Mouse (Mus musculus) heart, postnatal 10 days (tissue): Measurements from ENCODE around the gene Creld2. TPM values are rescaled to one million over a fixed set of nuclear protein-coding genes. Genes with fewer than 3 reads are reported as not detected.

Experiments used
- DNase-seq, 2 experiments: peaks; one replicate each; pipeline ENCODE4 v3.0.0; 2021
- intact Hi-C: fragments of 180-260 bp; cut with DNase I; formaldehyde crosslinking; loops from one replicate; pipeline ENCODE4 v1.15.1; 2025
- total RNA-seq, 2 experiments: library from RNA; stranded (reverse); gene quantifications; 2 replicates each; pipeline ENCODE4 v1.2.3; 2021

Creld2 gene
- total RNA-seq, 2 experiments from 2014 or later, result 16.8 to 20.3 TPM

DNA sequence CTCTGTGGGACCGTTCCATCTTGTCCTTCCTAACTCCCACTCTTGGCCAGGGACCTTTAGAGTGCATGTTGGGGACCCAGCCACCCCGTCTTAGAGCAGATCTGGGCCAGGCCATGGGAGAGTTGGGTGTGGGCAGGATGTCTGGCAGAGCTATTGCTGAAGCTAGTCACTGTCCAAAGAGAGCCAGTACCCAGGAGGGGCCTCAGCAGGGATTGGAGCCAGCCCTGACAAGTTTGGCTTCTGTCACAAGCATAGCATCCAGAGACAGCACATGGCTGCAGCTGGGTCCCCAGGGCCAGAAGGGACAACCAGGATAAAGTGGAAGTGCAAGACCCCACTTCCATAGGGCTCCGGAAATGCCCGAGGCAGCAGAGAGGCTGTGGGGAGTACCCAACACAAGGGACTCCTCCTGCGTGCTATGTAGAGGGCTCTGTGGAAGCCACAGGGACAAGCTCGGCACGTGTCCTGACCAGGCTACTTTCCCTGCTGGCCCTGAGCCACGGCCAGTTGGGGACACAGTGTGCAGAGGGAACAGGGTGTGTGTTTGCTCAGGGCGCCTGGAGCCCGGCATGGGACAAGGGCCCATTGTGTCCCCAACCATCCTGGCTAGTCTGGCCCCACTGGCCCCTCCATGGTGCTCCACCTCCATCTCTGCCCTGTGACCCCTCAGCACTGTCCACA, 30.8 kb downstream of the Creld2 start:
- peak; percentile 92 to 93 for DNase-seq
- intact Hi-C loops, result loop anchor here (1.0 kb wide), 1 partner anchor 10 kb away; no protein-coding TSS in a partner anchor

DNA sequence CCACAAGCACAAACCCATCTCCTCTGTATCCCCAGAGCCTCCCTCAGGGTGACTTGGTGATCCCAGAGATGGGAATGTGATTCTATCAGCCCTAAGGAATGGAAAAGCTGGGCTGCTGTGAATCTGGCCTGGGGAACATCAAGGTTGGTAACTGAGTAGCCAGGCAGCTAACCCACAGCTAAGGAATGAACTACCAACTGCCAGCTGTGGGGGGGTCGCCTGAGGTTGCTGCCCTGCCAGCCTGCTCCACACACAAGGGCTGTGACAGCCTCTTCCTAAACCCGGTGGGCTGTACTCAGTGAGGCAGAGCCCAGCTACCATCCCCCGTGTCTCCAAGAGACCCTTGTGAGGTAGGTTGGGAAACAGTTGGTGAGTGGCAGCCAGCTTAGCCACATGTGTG, 31.6 kb downstream of the Creld2 start:
- intact Hi-C loops, result no loop called here
- DNase-seq, result no peak

DNA sequence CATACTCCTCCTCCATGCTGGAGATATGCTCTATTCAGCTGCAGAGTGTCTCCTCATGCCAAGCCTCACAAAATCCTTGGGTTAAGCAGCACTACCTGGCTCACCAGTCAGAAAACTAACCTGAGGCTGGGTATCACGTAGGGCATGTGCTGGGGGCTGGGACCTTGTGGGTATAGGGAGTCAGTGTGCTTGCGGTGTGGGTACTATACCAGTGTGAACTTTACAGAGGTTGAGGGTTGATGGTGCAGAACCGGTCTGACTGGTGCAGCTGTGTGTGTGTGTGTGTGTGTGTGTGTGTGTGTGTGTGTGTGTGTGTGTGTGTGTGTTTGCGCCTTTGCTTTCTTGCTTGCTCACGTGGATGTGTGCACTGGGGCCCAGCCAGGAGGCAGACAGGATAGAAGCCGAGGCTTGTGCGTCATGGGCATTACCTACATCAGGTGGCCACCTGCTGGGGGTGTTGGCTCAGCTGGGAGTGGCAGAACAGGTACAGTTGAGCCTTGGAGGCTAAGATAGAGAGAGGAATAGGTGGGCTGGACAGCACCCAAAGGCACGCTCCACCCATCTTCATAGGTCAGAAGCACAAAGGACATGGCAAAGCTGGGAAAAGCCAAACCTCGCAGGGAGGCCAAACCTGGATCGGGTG, 32.2 kb downstream of the Creld2 start:
- intact Hi-C loops, result loop anchor here (1.0 kb wide), 1 partner anchor 10 kb away; no protein-coding TSS in a partner anchor
- no peak for DNase-seq

DNA sequence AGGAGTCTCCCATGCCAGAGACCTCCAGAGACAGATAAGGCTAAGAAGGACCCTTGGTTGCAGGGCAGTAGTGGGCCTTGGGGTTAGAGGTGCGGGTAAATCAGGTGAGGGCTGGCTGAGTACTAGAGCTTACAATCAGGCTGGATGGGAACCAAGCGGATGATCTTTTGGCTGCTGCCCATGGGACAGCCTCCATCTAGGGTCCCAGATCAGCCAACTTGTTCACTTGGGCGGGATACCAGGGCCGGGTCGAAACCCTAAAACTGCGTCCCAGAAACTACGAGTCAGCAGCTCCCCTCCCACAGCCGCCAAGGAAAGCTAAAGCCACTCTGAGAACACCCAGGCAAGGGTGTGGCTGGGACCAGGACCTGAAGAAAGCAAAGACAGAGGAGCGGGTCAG, 33.7 kb downstream of the Creld2 start:
- intact Hi-C loops, result no loop called here
- no peak for DNase-seq

DNA sequence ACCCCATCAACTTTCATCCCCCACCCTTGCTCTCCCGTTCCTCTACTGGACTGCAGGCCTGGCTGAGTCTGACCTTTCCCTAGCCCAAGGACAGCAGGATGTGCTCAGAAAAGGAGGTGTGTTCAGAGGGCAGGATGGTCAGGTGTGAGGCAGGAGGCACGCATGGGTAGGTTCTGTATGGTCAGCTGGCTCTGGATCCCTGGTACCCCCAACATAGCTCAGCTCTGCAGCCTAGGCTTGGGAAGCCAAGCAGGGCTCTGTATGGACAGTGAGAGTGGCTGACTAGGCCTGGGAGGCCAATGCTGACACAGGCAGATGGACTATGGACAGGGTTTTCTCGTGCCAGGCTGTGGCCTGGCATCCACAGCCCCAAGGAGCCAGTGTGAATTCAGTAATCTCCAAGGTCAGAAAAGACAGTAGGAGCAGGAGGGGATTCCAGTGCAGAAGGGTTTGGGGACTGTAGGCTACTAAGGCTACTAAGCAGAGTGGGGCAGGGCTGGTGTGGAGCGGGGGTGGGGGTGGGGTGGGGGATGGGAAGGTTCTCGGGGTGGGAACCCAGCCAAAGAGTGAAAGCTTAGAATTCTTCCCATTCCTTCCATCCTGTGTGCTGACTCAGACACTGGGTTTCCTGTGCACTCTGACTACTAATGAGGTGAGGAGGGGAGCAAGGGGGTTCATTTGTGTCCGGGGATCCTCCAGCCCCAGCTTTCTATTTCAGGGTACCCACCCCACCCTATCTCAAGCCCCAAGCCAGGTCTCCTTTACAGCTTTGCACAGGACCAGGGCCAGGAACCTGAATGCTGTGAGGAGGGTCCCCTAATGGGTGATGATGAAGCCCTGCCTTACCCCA, 34.9 kb downstream of the Creld2 start:
- no peak for DNase-seq
- intact Hi-C loops, result no loop called here

DNA sequence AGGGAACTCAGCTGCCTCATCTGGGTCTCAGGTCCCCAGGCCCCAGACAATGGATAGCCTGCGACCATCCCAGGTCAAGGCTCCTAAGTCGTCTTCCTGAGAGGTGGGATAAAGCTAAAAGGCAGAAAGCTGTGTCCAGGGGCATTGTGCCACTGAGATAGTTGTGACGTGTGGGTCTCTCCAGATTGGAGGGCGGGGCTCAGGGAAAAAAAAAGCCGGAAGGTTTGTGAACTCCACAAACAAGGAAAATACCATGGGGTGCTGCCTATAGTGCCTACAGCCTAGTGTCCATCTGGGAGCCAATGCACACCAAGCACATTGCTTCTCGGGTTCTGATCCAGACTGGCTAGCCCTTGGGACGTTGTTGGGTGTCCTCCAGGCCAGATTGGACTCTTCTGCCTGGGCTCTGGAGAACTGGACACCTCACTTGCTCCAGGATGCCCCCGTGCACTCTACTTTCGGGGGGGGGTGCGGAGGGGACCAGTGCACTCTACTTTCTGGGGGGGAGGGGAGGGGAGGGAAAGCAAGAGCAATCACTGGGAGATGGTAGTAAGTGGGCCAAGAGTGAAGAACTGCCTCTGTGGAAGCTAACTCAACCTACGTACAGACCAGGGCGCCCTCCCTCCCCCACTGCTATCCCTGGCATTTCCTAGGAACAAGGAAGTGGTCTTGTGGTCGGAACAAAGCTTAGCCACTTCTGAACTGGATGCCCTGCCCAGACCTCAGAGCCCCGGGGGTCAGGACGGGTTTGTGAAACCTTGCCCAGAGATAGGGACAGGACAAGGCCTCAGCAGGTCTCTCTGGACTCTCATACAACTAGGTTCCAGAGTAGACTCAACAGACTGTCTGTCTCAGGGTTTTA, 35.8 kb downstream of the Creld2 start:
- intact Hi-C loops, result no loop called here
- DNase-seq, result no peak

DNA sequence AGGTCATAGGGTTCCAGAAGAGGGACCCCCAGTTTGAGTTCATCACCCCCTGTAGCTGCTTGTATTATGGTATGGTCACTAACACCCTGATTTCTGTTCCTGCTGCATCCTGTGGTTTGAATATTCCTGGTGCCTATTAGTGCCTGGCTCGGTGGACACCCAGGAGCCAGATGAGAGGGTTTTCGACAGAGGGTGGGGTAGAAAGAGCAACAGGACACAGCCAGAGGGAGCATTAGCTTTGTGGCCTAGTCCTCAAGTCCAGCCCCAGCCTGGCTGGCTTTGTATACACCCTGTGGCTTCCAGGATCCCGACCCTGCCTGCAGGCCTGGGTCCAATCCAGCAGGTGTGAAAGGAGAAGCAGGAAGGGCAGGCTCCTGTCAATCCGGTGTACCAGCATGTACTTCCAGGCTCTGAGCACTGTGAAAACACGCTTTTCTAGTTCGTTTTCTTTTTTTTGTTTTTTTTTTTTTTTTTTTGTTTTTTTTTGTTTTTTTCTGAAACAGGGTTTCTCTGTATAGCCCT, 36.5 kb downstream of the Creld2 start:
- intact Hi-C loops, result no loop called here

DNA sequence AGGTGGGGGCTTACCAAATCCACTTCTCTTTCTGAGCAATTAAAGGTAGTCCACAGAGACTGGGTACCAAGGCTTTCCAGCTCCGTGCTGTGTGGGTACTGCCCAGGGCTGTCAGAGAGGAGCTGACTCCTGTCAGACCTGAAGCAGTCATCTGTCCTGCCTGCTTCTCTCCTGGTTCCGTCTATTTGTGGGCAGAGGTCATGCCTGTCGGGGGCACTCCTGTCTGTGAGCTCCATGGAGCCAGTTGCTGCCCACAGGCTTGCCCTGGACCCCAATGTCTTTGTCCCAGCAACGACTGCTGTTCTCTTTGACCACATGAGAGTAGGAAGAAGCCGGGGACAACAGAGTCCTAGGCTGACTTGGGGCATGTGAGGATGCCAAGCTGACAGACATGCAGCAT, 37.2 kb downstream of the Creld2 start:
- DNase-seq, result no peak
- intact Hi-C loops, result no loop called here

More for the DNA sequence above, 36.5 kb downstream of the Creld2 start:
- DNase-seq, result no peak

DNA sequence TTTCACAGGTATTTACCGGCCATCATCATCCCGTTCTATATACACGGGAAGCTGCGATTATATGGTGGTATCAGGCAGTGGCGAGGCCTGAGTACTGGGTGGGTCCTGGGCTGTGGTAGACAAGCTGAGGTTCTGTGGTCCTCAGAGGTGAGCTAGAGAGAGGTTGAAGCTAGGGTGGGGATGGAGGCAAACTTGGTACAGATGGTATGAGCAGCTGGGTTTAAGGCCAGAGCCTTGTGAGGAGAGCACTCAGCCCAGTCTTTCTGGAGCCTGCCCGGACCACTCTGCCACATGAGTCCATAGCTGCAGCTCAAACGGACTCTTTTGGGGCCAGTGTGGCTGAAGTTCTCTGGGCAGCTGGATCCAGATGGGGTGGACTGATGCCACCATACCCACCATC, 37.9 kb downstream of the Creld2 start:
- DNase-seq, result no peak
- intact Hi-C loops, result no loop called here

DNA sequence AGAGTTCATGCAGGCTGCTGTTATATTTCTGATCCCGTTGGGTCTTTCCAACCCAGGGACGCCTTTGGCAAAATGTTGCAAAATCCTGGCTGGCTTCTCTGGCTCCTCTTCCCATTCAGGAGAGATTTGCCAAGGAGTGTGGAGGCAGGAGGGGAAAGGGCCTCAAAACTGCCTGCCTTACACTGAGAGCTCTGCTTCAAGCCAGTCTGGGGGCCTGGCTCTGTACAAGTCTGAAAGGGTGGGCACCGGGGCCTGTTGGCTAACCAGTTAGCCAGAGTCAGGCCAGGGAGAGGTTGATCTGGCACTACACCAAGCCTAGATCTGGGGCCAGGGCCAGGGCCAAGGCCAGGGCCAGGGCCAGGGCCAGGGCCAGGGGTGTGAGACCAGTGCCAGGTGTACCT, 38.7 kb downstream of the Creld2 start:
- peak; percentile 59 to 65 for DNase-seq
- intact Hi-C loops, result no loop called here

DNA sequence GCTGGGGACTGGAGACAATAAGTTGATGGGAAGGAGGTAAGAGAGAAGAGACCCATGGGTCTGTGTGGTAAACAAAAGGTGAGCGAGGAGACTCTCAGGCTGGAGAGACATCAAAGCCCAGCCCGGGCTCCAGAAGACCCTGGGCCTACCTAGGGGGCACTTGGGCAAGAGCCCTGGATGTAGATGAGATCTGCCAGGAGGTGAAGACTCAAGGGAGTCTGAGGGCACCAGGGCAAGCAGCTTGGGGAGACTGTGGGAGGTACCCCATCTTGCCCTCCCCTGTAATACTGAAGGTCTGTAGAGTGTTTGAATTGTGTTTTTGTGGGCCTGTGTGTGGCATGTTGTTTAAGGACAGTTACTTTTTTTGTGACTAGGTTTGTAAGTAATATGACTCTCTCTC, 39.3 kb downstream of the Creld2 start:
- intact Hi-C loops, result no loop called here
- DNase-seq, result no peak

DNA sequence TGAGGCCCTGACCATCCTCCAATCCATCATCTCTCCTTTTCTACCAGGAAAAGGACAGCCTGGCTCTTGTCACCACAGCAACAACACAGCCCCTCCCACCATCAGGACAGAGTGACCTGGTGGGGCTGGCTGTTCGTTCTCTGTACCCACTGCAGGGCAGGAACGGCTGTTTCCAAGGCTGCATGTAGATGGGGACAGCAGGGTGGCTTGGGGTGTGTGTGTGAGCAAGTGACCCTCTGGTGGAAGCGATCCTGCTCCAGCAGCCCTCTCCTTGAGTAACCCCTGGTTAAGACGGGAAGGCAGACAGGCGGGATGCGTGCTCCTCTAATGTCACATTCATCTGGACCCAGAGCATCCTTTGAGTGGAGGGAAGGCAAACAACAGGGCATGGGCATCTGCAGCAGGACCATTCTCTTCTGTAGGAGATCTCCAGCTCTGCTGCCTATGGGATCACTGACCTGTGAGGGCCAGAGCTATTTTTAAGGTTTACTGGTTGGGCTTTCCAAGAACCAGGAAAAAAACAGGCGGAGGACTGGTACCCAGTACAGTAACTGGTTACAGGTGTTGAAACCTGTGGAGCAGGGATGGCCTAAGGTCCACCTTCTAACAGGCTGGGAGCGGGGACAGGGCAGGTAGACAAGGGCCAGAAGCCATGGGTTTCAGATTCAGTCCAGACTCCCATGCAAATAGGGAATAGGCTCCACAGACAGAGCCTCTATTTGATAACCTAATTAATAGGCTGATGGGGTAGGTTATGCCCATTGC, 39.9 kb downstream of the Creld2 start:
- intact Hi-C loops, result no loop called here
- no peak for DNase-seq

DNA sequence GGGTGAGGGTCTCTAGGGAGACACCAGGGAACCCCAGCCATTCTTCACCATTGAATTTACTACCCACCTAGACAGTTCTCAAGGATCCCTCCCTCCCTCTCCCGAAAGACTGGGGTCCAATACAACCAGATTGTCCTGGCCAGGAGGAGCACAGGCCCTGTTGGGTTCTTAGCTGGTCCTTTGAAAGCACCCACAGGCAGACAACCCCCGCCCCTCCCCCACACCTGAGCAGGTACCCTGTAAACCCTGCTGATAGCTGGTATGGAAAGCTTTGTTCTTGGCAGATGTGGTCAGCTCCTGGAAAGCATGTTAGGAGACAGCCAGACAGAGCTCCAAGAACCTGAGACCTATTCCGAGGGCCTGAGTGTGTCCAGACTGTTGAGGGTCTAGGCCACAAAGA, 41.3 kb downstream of the Creld2 start:
- no peak for DNase-seq
- intact Hi-C loops, result loop anchor here (1.0 kb wide), 1 partner anchor 8 kb away; no protein-coding TSS in a partner anchor

DNA sequence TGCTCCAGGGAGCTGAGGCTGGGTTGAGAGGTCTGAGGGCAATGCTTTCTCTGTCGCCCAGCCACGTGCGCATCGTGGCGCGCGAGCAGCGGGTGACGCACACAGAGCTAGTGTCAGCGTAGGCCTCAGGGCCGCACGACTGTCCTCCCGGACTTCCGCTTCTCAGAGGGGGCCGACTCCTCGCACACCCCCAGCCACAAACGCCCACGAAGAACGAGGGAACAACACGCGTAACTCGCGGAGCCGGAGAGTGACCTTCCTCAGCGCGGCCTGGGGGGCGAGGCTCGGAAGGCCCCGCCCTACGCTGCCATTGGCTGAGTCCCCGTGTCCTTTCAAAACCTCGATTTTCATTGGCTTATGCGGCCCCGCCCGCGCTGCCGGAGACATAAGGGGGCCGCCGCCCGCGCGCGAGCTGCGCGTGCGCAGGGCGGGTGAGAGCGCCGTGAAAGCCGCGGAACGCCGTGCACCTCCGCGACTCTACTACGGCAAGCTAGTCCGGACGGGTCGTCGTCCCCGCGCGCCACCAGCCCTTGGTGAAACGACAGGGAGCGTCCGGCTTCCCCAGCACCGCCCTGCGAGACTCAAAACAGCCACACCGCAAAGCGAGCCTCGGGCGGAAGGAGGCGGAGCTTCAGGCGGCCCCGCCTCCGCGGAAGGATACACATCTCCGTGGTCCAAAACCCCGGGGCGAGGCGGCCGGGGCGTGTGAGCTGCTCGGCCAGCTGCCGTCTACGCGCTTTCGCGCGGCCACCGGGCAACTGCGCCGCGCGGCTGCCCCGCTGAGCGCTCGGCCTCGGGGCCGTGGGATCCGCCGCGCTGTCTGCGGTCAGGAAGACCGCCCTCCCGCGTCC, 42.6 kb downstream of the Creld2 start, which contains the start of gene Pim3:
Pim3 (plus strand) TSS at position 415 of the 851 bp plus-strand sequence.
- intact Hi-C loops, result loop anchor here (1.0 kb wide), 2 partner anchors 10 to 23 kb away; no protein-coding TSS in a partner anchor

DNA sequence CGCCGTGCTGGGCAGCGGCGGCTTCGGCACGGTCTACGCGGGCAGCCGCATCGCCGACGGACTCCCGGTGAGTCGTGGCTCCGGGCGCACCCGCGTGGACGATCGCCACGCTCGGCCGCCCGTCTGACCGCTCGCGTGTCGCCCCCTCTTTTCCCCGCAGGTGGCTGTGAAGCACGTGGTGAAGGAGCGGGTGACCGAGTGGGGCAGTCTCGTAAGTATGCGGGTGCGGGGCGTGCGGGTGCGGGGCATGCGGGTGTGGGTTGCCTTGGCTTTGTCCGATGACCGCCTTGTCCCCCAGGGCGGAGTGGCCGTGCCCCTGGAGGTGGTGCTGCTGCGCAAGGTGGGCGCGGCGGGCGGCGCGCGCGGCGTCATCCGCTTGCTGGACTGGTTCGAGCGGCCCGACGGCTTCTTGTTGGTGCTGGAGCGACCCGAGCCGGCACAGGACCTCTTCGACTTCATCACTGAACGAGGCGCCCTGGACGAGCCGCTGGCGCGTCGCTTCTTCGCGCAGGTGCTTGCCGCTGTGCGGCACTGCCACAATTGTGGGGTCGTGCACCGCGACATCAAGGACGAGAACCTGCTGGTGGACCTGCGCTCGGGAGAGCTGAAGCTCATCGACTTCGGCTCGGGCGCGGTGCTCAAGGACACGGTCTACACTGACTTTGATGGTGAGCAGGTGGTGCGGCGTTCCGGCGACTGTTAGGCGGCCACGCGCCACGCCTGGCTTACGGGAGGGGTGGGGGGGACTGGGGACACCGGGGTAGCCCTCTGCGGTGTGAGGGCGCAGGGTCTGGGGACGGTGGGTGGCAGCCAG, 43.6 kb downstream of the Creld2 start:
- peak; percentile 72 to 73 for DNase-seq
- intact Hi-C loops, result loop anchor here (1.0 kb wide), 1 partner anchor 24 kb away; no protein-coding TSS in a partner anchor

More for the DNA sequence above, 42.6 kb downstream of the Creld2 start, which contains the start of gene Pim3:
- DNase-seq, result peak; percentile 97 to 98

DNA sequence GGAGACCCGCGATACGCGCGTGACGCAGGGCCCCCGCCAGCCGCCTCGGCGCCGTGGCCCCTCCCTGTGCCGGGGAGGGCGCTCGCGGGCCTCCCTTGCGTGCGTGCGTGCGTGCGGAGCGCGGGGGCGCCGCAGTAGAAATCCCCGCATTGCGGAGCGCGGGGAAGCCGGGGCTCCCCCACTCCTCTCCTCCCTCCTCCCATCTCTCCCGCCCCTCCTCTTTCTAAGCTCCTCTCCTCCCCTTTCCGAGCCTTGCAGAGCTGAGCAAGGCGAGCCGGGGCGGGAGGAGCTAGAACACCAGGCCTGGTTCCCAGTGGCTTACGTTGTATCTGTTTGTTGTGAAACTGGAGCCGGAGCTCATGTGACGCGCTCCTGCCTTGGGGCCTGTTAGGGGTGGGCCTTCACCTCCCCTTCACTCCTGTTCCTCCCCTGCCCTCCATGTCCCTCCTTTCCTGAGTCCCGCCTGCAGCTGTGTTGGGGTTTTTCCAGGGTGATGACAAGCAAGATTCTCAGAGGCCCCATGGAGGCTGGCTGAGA, 44.3 kb downstream of the Creld2 start:
- intact Hi-C loops, result no loop called here
- DNase-seq, result peak; percentile 95 to 96
